Mouse (Mus musculus) cerebellum, postnatal 36 days (tissue): ENCODE measurements around the gene Rgs17.
"Not testable (repeated sequence)": the region's sequence is repeated elsewhere in the genome, so short reads cannot be mapped to it uniquely, and the experiment has no call there.

Experiments
- DNase-seq, 2 experiments: peaks; one replicate each; pipeline ENCODE4 v3.0.0; 2021 to 2022; ENCODE audit warnings: mixed read lengths in 2 of 2

Rgs17 gene

GRCm38 (mm10) chr10:5922294-5922828, at the start of gene Rgs17:
Rgs17 (minus strand) TSS chr10:5922400.
- DNase-seq = peak; percentile 60 to 74

- no peak for DNase-seq
These were observed 45.5 kb upstream of the Rgs17 start for GRCm38 (mm10) chr10:5967655-5968054.

GRCm38 (mm10) chr10:5953787-5954186, 31.6 kb upstream of the Rgs17 start:
- DNase-seq = not testable (repeated sequence)

GRCm38 (mm10) chr10:5924261-5924660, 2.1 kb upstream of the Rgs17 start:
- DNase-seq = no peak

- peak in 1 of 2 experiments; percentile 9 for DNase-seq
These were observed 896 bp upstream of the Rgs17 start for GRCm38 (mm10) chr10:5923096-5923495.

GRCm38 (mm10) chr10:5921771-5922170, 429 bp downstream of the Rgs17 start:
- DNase-seq = peak; percentile 22 to 39

- DNase-seq = peak; percentile 42 to 56
These were observed 1.1 kb downstream of the Rgs17 start for GRCm38 (mm10) chr10:5921031-5921551.

- DNase-seq = peak; percentile 39 to 41
These were observed 17.8 kb downstream of the Rgs17 start for GRCm38 (mm10) chr10:5904399-5904798.

GRCm38 (mm10) chr10:5901777-5902176, 20.4 kb downstream of the Rgs17 start:
- no peak for DNase-seq

- DNase-seq = peak; percentile 43 to 61
These were observed 21.5 kb downstream of the Rgs17 start for GRCm38 (mm10) chr10:5900731-5901130.

- DNase-seq = no peak
These were observed 45.1 kb downstream of the Rgs17 start for GRCm38 (mm10) chr10:5877106-5877505.

- DNase-seq = no peak
These were observed 51.1 kb downstream of the Rgs17 start for GRCm38 (mm10) chr10:5871081-5871480.

GRCm38 (mm10) chr10:5867981-5868552, 54.1 kb downstream of the Rgs17 start:
- peak; percentile 11 to 50 for DNase-seq

GRCm38 (mm10) chr10:5865996-5866395, 56.2 kb downstream of the Rgs17 start:
- DNase-seq = no peak

- no peak for DNase-seq
These were observed 59.5 kb downstream of the Rgs17 start for GRCm38 (mm10) chr10:5862669-5863068.

GRCm38 (mm10) chr10:5860849-5861248, 61.4 kb downstream of the Rgs17 start:
- DNase-seq = no peak

GRCm38 (mm10) chr10:5859729-5860128, 62.5 kb downstream of the Rgs17 start:
- DNase-seq = peak in 1 of 2 experiments; percentile 8

- DNase-seq = no peak
These were observed 64.1 kb downstream of the Rgs17 start for GRCm38 (mm10) chr10:5857996-5858549.

GRCm38 (mm10) chr10:5853290-5853868, 68.8 kb downstream of the Rgs17 start:
- no peak for DNase-seq

GRCm38 (mm10) chr10:5846939-5847338, 75.3 kb downstream of the Rgs17 start:
- no peak for DNase-seq

GRCm38 (mm10) chr10:5841369-5841768, 80.8 kb downstream of the Rgs17 start:
- peak; percentile 29 to 46 for DNase-seq

- DNase-seq = no peak
These were observed 95.7 kb downstream of the Rgs17 start for GRCm38 (mm10) chr10:5826336-5827025.

GRCm38 (mm10) chr10:5824779-5825178, 97.4 kb downstream of the Rgs17 start:
- DNase-seq = peak; percentile 19 to 44
